Mouse (Mus musculus) kidney, postnatal 0 days (tissue): Measurements from ENCODE around the gene Fxr2. TPM values are rescaled to one million over a fixed set of nuclear protein-coding genes. Genes with fewer than 3 reads are reported as not detected.

Source experiments
- ATAC-seq: fragments of 200-750 bp; cut with Nextera tagmentation; replicated peaks from 2 replicates; pipeline ENCODE4 v1.8.0; 2017; ENCODE audit warnings: low read depth, moderate number of reproducible peaks, moderate TSS enrichment, moderate library complexity; ENCODE audit not compliant: low FRiP score
- DNase-seq: peaks from one replicate; pipeline ENCODE4 v3.0.0-alpha.2; 2016; ENCODE audit warnings: low spot score
- H3K27ac ChIP-seq: fragments of 300-500 bp; sonication (generic); 2 replicates; pipeline ENCODE4 v1.5.1; 2014; ENCODE audit warnings: mild to moderate bottlenecking
- H3K27me3 ChIP-seq: fragments of 300-500 bp; sonication (generic); 2 replicates; pipeline ENCODE4 v1.6.1; 2014; ENCODE audit warnings: low read length, mixed read lengths; ENCODE audit not compliant: insufficient read depth
- H3K36me3 ChIP-seq: fragments of 300-500 bp; sonication (generic); 2 replicates; pipeline ENCODE4 v1.6.1; 2014; ENCODE audit warnings: low read length, mixed read lengths; ENCODE audit not compliant: insufficient read depth
- H3K4me1 ChIP-seq: fragments of 300-500 bp; sonication (generic); replicated peaks from 2 replicates; pipeline ENCODE4 v1.6.1; 2014; ENCODE audit warnings: antibody characterized with exemption, low read length, mixed read lengths; ENCODE audit not compliant: insufficient read depth
- H3K4me2 ChIP-seq: fragments of 300-500 bp; sonication (generic); 2 replicates; pipeline ENCODE4 v1.6.1; 2014; ENCODE audit warnings: mild to moderate bottlenecking, low read length, moderate library complexity, mixed read lengths
- H3K4me3 ChIP-seq: fragments of 300-500 bp; sonication (generic); replicated peaks from 2 replicates; pipeline ENCODE4 v1.5.1; 2014; ENCODE audit warnings: low read depth, low read length
- H3K9ac ChIP-seq: fragments of 300-500 bp; sonication (generic); 2 replicates; pipeline ENCODE4 v1.6.1; 2014; ENCODE audit warnings: low read depth, low read length
- H3K9me3 ChIP-seq: fragments of 300-500 bp; sonication (generic); replicated peaks from 2 replicates; pipeline ENCODE4 v1.6.1; 2016; ENCODE audit warnings: low read length, inconsistent platforms, mixed read lengths
- CTCF ChIP-seq: IDR thresholded peaks from 2 replicates; pipeline ENCODE4 v1.5.1; 2016; ENCODE audit warnings: antibody characterized with exemption, low read depth, mild to moderate bottlenecking, moderate library complexity
- WGBS: fragments of 180-500 bp; shearing (Covaris S2); extraction: QIAGEN DNeasy Blood & Tissue Kit; methylation state at CpG from one replicate; pipeline ENCODE4 v1.1.7; 2014; 5-methylcytosine and 5-hydroxymethylcytosine counted together
- polyA plus RNA-seq: library from polyadenylated mRNA; unstranded; fragments of >200 nt; fragmentation: Nextera tagmentation; extraction: Ambion mirVana; gene quantifications from 2 replicates; pipeline ENCODE4 v1.2.1, GENCODE M21; 2015

Fxr2 gene
- 17.4 and 18.4 TPM in 2 replicates for polyA plus RNA-seq

- peak; percentile 97 for ATAC-seq
These were observed at the start of gene Fxr2 for GRCm38 (mm10) chr11:69632284-69633089. Gene Fxr2, plus strand, starts transcription at chr11:69632990.

DNA sequence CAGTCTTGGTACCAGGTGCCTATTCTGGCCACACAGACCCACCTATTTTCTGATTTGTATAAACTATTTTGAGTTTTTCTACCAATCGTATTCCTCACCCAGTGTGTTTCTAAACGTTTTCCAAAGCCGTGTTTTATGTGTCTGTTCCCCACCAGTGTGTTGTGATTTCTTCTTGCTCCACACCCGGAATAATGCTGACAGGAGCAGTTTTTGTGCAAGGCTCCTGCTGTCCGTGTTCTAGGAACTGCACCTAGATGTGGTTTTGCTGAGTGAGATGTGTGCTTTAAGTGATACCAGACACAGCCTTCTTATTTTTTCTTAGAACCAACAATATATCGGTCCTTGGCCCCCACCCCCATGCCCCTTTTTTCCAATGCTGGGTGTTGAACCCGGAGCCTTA lies 48.8 kb upstream of the Fxr2 start:
- no peaks in the 10 kb centered on the region for H3K27me3 ChIP-seq
- peaks cover 20% of the 10 kb centered on the region for H3K36me3 ChIP-seq
- no peak for TF ChIP-seq CTCF
- no peak overlapping the region for H3K9ac ChIP-seq
- no peak overlapping the region for H3K27ac ChIP-seq
- ATAC-seq: no peak
- no peaks in the 10 kb centered on the region for H3K9me3 ChIP-seq
- H3K4me1 ChIP-seq: 0 out of 2 replicates have a peak, but pooled peaks cover 3% of the 10 kb centered on the region
- WGBS: 78% methylated on average over 7 of the region's 7 CpGs
- no peak overlapping the region for H3K4me3 ChIP-seq
- no peak overlapping the region for H3K4me2 ChIP-seq
- no peak for DNase-seq

More at GRCm38 (mm10) chr11:69632284-69633089, at the start of gene Fxr2:
- peak; percentile 100 for DNase-seq
- TF ChIP-seq CTCF: peak; percentile 89
- under 1% methylated on average over 36 of the region's 56 CpGs for WGBS
- Histone ChIP-seq H3K27ac (peak within 1 kb of the TSS; percentile 97), H3K4me1 (peaks cover 12% of the 10 kb centered on the region; the same call in 1 of the 2 replicates), H3K27me3 (no peaks in the 10 kb centered on the region), H3K4me3 (peak within 1 kb of the TSS; percentile 91), H3K4me2 (peak within 1 kb of the TSS; percentile 51), H3K36me3 (no peaks in the 10 kb centered on the region), H3K9ac (peak within 1 kb of the TSS; percentile 97), H3K9me3 (no peaks in the 10 kb centered on the region)

GRCm38 (mm10) chr11:69584937-69585336 lies 47.9 kb upstream of the Fxr2 start:
- ATAC-seq (no peak), DNase-seq (no peak)
- 95% methylated on average over 13 of the region's 13 CpGs for WGBS
- no peak overlapping the region for H3K4me3 ChIP-seq
- no peaks in the 10 kb centered on the region for H3K9me3 ChIP-seq
- no peaks in the 10 kb centered on the region for H3K27me3 ChIP-seq
- peaks cover 29% of the 10 kb centered on the region for H3K36me3 ChIP-seq
- 0 out of 2 replicates have a peak, but pooled peaks cover 3% of the 10 kb centered on the region for H3K4me1 ChIP-seq
- no peak overlapping the region for H3K27ac ChIP-seq
- no peak overlapping the region for H3K4me2 ChIP-seq
- no peak for TF ChIP-seq CTCF
- no peak overlapping the region for H3K9ac ChIP-seq

- Histone ChIP-seq H3K27ac (no peak overlapping the region), H3K9me3 (no peaks in the 10 kb centered on the region), H3K4me2 (no peak overlapping the region), H3K9ac (no peak overlapping the region), H3K36me3 (peaks cover 33% of the 10 kb centered on the region), H3K4me3 (no peak overlapping the region), H3K27me3 (no peaks in the 10 kb centered on the region), H3K4me1 (0 out of 2 replicates have a peak, but pooled peaks cover 3% of the 10 kb centered on the region)
- ATAC-seq: no peak
- TF ChIP-seq CTCF: no peak; the same call in 1 of the 2 replicates
- WGBS: 76% methylated on average over 7 of the region's 7 CpGs
- no peak for DNase-seq
These were observed 47.0 kb upstream of the Fxr2 start for GRCm38 (mm10) chr11:69585718-69586325.

DNA sequence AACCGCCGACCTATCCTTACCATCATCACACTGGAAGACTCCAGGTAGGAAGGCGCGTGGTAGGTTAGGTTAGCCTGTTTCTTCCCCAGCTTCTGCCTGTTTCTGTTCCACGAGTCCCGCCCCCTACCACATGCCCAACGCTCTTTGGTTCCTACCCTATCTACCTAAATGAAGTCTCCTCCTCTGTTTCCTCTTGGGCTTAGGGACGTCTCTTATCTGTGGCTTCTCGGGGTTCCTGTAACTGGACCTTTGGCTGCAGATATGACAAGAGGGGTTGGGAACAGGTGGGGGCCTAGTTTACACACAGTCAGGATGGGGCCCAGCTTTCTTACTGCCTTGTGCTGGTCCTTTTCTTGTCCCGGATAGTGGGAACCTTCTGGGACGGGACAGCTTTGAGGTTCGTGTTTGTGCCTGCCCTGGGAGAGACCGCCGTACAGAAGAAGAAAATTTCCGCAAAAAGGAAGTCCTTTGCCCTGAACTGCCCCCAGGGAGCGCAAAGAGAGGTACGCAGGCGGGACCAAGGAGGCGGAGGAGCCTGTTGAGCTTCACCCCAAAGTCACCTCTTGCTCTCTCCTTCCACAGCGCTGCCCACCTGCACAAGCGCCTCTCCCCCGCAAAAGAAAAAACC lies 43.5 kb upstream of the Fxr2 start:
- TF ChIP-seq CTCF: no peak
- H3K4me3 ChIP-seq: no peak overlapping the region
- H3K9me3 ChIP-seq: no peaks in the 10 kb centered on the region
- ATAC-seq (no peak), DNase-seq (no peak)
- peaks cover 45% of the 10 kb centered on the region for H3K36me3 ChIP-seq
- no peaks in the 10 kb centered on the region for H3K4me1 ChIP-seq
- no peak overlapping the region for H3K4me2 ChIP-seq
- no peak overlapping the region for H3K27ac ChIP-seq
- no peak overlapping the region for H3K9ac ChIP-seq
- no peaks in the 10 kb centered on the region for H3K27me3 ChIP-seq
- WGBS: 88% methylated on average over 22 of the region's 22 CpGs

- H3K27me3 ChIP-seq: no peaks in the 10 kb centered on the region
- no peak overlapping the region for H3K9ac ChIP-seq
- WGBS: 93% methylated on average over 8 of the region's 8 CpGs
- ATAC-seq: no peak
- no peak overlapping the region for H3K27ac ChIP-seq
- H3K4me3 ChIP-seq: no peak overlapping the region
- no peak for DNase-seq
- H3K36me3 ChIP-seq: peaks cover 45% of the 10 kb centered on the region
- H3K4me2 ChIP-seq: no peak overlapping the region
- no peaks in the 10 kb centered on the region for H3K9me3 ChIP-seq
- H3K4me1 ChIP-seq: no peaks in the 10 kb centered on the region
- no peak for TF ChIP-seq CTCF
These were observed 42.2 kb upstream of the Fxr2 start for GRCm38 (mm10) chr11:69590622-69591021.
